Mouse (Mus musculus) retina, adult 2 months (tissue): ENCODE measurements around the gene Hhat.

Experiments used
- DNase-seq: peaks from one replicate; pipeline ENCODE4 v3.0.0-alpha.2; 2012; ENCODE audit warnings: low read depth, low spot score

Gene Hhat

DNA sequence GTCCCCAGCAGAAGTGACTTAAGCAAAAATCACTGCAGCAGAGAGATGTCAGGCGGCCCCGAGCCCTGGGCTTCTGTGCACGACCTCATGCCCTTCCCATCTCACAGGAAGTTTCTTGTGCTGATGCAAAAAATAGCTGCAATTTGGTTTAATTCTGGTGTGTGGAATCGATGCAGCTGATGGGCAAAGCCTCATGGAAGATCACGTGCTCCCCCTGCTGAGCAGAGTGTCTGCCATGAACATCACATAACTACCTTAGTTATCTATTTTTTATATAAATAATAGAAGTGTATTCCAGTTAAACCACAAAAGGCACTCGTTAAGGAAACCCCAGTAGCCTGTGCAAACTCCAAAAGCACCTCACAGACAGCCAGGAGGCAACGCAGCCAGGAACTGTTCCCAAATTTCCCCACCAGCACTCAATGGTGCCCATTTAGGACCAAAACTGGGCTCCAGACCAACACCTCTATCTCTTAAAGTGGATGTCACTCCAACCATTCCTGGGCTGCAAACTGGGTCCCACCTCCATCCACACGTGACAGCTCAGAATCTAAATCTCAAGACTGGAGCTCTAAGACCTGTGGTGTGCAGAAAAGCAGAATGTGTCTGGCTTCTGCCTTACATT lies 118.9 kb downstream of the Hhat start:
- DNase-seq = no peak

DNA sequence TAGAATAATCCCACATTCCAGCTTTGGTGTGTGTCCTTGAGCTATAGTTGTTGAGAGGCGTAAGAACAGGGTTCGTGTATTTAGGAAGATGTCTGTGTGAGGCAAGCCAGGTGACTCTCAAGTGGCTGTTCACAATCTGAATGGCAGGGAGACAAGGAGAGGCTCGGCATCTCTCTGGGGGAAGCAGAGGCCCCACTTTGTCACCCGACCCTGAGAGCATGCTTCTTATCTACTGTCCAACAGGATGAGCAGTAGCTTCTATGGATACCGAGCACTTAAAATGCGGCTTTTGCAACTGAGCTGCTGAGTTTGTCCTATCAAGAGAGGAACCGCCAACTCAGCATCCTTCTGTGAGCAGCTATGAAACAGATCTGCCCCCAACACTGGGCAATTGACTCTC lies 120.4 kb downstream of the Hhat start:
- DNase-seq = no peak

DNA sequence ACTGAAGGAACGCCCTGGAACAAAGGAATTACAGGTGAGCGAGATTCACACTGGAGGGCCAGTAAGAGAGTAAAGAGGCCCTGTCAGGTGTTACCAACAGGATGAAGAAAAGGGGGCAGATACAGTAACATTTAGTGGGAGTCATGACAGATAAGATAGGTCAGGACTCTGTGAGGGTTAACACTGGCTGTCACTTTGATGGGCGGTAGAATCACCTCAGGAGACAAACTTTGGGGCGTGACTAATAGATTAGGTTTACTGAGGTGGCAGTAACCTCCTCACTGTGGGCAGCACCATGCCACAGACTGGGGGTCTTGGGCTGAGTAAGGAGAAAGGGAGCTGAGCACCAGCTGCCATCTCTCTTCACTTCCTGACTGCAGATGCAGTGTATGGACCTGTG lies 121.0 kb downstream of the Hhat start:
- no peak for DNase-seq

DNA sequence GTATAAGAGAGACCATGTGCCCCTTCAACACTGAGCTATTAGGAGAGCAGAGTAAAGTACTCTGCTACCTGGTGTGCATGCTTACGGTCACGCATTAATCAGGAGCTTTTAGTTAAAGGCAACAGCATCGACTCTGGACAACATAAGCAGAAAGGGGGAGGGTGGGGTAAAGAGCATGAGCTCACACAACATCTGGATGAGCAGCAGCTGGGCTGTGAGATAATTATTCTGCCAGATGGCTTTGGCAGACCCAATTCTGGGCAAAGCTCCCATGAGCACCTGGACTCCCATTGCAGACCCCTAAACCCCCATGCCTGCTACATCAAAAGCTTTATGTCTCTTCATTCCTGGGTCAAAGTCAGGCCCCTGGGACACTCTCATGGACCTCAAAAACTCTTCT lies 121.8 kb downstream of the Hhat start:
- peak; percentile 16 for DNase-seq

DNA sequence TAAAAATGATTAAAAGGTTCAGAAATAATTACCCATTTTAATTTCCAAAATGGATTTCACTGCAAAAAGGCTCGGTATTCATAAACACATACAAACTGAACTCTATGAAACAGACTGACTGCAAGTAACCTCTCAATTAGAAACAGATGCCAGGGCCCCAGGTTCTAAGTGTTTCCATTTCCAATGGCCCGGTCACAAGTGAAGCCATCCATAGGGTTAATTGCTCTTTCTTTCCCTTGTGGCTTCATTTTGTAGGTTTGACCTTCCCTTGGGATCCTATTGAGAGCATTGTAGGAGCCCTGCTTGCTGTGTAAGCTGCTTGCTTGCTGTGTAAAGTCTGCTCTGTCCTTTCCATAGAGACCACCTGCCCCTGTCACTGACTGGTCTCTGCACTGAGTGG lies 123.7 kb downstream of the Hhat start:
- DNase-seq = no peak

DNA sequence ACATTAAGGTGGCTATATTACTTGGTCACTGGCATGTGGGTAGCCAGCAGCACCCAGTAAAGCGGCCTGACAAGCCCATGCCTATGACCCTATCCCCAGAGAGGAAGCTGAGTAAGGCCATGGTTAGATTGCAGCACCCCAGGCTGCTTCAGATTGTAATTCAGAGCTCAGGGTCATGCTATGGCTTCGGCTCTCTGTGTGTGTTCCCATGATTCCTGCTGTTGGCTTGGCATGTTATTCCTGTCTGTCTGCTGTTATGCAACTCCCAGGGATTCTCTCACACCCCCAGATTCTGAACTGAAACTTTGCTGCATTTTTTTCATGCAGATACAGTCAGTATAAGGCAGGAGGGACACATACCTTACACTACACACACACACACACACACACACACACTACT lies 128.9 kb downstream of the Hhat start:
- DNase-seq = no peak

DNA sequence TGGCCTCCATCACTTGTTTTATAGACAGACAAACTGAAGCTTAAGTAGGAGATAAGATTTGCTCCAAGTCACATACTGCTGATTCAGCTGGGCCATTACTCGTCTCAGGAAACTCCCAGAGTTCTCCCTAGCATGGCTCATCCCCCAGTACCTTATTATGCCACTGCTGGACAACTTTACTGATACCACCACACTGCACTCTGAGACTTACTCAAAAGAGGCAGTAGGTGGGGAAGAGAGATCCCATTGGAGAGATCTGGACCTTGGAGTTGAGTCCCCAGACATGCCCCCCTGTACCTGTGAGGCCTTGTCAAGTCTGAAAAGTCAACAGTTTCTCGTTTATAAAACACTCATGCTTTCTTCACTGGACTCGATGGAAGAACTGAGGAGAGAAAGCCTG lies 131.8 kb downstream of the Hhat start:
- DNase-seq = no peak

DNA sequence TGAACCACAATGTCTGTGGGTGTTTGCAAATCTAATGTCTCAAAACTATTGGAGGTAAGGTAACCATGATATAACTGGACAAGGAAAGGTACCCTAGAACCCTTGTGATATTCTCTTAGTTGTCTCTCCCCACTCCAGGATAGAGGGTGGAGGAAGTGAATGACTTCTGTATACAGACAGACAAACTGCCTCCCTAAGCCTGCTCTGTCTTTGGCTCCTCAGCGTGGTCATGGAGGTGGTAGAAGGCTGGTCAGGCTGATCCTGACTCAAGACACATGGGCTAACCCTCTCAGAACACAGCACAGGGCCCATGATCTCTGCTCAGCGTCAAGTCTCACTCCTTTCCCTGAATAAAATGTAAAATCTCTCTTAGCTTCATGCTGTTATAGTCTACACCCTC lies 149.2 kb downstream of the Hhat start:
- DNase-seq = no peak

DNA sequence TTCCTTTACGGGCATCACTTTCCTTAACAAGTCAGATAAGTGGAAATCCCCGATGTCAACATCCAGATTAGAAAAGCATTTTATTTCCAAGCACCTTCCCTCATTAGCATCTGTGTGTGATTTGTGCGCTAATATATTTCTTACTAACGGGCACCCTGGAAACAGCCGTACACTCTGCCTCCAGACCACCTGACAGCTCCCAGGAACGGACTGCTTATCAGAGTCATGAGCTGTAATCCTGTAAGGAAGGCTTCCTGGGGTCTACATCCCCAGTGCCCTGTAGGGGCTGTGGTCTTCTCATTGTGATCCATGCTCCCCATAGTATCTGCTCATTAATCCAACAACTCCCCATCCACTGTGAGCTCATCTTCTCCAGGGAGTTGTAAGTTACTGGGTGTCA lies 157.8 kb downstream of the Hhat start:
- DNase-seq = no peak

DNA sequence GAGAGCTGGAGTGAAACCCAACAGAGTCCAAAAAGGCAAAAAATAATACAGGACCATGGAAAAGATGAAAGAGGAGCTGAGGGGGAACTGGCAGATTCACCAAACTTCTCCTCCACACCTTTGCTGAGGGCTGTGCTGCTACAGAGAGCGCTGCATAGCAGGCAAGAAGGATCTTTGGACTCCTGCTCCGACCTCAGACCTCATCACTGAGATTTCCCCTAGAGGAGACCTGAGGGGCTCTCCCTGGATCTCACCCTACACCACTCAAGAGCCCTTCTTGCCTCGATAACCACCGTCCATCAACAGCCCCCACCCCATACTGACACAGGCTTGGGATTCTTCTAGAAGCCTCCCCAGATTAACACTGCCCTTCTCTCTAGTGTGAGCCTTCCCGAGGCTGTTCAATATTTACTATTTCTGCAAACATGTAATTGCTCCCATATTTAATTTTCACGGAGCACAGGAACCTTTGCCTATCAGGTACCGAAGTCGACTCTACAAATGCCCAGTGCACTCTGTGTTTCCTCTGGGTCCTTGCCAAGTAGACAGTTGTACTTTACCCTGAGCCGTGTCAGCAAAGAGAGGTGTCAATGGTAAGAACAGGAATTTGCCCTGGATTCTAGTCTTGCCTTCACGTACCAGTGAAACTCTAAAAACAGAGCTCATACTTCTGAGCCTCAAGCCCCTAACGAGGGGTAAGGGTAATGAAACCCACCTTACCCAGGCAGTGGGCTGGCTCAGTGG lies 158.9 kb downstream of the Hhat start:
- DNase-seq = no peak

DNA sequence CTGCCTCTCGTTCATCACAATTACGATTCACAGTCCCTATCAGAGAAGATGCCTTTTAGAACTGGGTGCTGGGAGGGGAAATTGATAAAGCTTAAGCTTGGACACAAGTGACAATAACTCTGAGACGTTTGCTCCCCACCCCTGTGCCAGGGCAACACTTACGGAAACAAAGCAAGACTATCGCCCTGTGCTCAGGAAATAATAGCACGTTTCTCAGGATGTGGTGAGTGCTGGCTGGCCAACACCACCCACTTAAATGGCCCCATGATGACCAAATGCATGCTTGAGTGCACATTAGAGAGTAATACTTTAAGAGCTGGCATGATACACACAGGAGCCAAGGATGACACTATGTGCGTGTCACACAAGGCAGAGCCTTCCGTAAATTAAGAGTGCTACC lies 164.1 kb downstream of the Hhat start:
- no peak for DNase-seq

DNA sequence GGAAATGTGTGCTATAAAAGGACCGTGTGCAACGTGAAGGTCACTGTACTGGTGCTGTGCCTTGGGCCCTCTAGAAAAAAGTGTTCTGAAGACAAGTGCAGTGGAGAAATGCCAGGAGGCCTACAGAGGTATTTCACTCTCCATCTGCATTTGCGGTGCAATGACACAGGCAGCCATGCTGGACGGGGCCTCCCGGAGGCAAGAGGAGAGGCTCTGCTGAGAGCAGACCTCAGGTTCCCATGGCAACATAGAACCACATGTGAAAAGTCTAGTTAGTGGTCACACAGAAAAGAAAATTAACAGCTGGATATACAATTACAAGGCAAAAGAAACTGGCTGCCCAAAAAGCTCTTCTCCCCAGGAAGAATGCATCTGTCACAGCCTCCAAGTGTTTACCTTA lies 166.6 kb downstream of the Hhat start:
- no peak for DNase-seq

DNA sequence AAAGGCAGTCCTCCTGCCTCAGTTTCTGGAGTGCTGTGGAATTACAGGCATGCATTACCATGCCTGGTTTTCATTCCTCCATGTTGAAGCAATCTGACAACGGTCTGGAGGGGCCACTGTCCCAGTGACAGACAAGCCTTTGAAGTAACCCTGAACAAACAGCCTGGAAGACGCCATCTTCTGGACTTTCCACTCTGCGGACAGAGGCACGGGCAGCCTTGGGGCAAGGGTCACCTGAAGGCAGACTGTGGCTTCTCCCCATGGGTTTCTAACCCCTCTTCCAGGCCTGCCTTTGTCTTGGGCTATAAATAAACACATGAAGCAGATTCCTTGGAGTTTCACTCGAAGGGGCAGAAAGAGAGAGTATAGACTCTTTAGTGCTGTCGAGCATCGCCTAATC lies 167.5 kb downstream of the Hhat start:
- DNase-seq = no peak

DNA sequence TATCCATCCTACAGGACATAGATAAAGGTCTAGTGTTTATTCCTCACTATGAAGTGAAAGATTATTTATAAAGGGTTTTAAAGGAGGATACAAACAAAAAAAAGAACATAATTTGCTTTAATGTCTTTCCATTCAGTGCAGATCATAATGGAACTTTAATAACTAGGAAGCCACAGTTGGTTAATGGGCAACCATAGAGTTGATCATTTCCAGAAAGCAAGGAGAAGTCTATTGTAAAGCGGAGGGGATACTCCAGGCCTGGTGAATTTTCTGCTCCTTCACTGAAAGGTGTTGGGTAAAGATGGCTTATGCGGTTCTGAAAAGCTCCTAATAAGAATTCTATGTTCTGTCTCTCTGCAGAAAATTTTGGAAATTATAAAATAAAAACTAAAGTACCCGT lies 169.8 kb downstream of the Hhat start:
- no peak for DNase-seq

DNA sequence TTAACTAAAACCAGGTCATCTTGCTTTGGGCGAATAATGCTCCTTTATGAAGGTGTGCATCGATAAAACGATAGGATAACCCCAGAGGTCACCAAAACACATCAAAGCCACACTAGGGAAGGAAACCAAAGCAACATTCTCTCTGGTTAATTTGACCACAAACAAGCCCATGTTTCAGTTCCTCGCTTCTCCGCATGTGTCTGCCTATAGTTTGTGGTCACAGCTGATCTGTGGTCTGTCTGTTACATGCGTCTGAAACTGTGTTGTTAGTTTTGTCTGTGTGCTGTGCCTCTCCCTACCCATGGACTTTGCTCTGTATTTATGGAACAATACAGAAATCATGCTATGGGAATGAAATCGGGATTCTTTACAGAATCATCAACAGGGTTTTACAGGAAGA lies 171.3 kb downstream of the Hhat start:
- DNase-seq = no peak

DNA sequence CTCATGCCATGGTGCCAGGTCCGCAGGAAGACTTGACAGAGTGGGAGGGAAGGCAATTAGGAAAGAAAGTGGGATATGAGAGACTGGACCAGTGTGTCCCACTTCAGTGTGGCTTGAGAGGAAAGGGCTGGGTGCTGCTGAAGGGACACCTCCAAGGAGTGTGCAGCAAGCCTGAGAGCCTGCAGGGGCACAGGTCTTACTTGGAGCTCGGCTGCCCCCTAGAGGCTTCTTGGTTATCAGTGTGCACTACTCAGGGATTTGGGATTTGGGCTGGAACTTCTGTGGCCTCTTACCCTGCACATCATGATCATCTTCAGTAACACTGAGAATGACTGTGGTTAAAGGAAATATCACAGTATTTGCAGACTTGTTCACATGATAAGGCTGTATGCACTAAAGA lies 172.6 kb downstream of the Hhat start:
- DNase-seq = peak; percentile 44

DNA sequence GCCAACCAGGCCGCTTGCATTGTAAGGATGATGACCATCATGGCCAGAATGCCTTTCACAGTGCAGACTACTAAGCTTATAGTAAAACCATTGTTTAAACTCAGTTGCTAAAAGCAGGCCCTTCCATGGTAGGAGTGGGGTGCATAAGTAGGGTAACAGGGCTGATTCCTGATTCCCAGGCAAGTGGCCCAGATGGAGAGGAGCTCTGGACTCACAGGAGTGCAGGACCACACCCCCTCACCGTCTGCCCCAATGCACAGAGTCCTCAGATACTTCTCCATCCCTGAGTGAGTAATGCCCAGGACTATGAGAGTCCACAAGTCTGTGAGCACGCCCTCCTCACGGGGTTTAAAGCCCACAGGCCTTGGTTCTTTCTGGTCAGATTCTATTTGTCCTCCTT lies 175.6 kb downstream of the Hhat start:
- no peak for DNase-seq

DNA sequence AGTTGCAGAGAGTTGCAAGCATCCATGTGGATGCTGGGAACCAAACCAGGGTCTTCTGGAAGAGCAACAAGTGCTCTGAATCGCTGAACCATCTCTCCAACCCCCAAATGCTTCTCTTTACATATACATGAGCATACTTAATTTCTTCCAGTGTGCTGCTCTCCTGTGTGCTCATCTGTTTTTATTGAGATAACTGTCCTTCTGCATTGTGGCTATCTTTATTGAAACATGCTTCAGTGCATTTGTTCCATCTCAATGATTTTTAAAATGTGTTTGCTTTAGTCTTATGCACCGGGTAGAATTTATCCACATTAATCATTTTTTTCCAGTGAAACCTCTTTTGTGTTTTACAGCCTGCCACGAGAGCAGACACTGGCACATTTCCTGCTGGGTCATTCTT lies 177.5 kb downstream of the Hhat start:
- DNase-seq = no peak

DNA sequence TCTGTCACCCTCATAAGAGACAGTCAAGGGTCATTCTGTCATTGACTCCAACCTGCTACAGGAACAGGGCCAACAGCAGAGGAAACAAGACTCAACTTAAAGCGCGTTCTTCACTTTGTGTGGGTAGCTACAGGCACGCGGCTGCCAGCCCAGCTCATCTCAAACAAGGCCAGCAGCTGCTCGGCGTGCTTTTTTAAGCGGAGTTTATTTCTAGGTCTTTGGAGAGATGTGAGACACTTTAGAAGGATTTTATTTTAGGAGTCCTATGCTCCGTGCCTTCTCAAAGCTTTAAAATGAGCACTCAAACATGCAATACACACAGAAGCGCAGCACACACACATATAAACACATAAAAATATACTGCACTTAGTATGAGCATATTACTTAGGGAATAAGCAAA lies 183.6 kb downstream of the Hhat start:
- DNase-seq = no peak

DNA sequence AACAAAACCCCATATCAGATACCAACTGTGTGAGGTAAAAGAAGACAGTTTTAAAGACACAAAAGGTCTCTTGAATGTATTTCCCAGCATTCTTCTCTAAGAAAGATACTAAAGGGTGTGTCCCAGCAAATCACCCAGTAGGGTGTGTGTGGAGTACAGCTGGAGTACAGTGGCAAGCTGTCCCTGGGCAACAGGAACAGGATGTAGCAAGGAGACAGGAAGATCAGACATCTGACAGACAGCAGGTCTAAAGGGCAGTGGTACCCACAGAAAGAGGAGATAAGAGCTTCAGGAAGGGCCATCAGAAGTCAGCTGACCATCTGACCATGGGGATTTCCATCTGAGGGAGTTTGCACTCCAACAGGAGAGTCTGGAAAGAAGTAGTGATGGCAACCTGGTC lies 185.7 kb downstream of the Hhat start:
- DNase-seq = no peak

DNA sequence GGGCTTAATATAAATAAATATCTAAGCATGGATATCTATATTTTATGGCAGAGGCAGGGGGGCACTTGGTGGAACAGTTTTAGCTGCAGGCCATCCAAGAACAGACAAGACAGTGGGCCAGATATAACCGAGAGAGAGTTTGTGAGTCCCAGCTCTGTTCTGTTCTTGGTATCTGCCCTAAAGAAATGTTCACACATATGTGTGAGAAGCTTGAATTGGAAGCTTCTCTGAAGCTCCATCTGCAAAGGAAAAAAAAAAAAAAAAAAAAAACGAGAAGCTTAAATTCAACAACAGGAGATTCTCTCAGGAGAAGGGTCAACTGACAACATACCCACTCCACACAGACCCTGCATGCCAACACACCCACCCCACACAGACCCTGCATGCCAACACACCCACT lies 188.1 kb downstream of the Hhat start:
- no peak for DNase-seq

DNA sequence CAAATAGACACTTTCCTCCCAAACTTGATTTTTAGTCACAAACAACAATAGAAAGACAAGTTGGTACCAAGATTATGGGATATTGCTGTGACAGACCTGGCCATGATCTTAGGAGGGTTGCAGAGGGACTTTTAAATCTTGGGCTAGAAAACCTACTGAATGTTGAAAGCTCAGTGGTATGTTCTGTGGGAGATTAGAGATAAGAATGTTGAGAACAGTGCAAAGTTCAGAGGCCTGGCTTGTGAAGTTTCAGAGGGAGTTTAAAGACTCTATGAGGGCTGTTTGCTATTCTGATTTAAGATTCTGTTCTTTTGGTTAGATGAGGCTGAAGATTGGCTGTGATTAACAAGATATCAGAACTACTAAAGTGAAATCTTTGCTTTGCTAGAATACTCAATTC lies 206.3 kb downstream of the Hhat start:
- no peak for DNase-seq

DNA sequence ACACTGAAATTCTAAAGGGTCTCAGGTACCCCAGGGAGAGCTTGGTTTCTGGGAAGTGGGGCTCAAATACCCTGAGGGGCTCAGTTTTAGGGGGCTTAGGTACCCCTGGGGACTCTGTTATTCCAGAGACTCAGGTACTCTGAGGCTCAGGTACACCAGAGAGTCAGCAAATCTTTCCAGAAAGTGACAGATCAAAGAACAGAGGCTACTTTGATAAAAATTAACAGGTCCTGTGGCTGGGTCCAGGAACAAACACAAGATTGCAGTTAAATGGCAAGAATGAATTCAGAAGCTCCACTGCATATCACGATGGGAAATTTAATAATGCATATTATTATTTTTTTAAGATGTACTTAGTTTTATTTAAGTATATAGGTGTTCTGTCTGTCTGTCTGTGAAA lies 211.7 kb downstream of the Hhat start:
- no peak for DNase-seq
